Mouse (Mus musculus) B cell, adult 2 months (primary cell): Measurements from ENCODE around the gene B3galt1.

Source experiments
- DNase-seq, 2 experiments: peaks; one replicate each; pipeline ENCODE4 v3.0.0; 2022

B3galt1 gene

GRCm38 (mm10) chr2:67957561-67957960 lies 391.9 kb downstream of the B3galt1 start:
- no peak for DNase-seq

- no peak for DNase-seq
These were observed 395.0 kb downstream of the B3galt1 start for GRCm38 (mm10) chr2:67960711-67961110.

- no peak for DNase-seq
These were observed 403.1 kb downstream of the B3galt1 start for GRCm38 (mm10) chr2:67968812-67969211.

GRCm38 (mm10) chr2:67971091-67971490 lies 405.4 kb downstream of the B3galt1 start:
- no peak for DNase-seq

GRCm38 (mm10) chr2:67971576-67971975 lies 405.9 kb downstream of the B3galt1 start:
- no peak for DNase-seq

- DNase-seq: no peak
These were observed 410.1 kb downstream of the B3galt1 start for GRCm38 (mm10) chr2:67975764-67976163.

GRCm38 (mm10) chr2:67976488-67976887 lies 410.8 kb downstream of the B3galt1 start:
- no peak for DNase-seq

- DNase-seq: no peak
These were observed 412.1 kb downstream of the B3galt1 start for GRCm38 (mm10) chr2:67977620-67978262.

- no peak for DNase-seq
These were observed 417.9 kb downstream of the B3galt1 start for GRCm38 (mm10) chr2:67983563-67983962.

GRCm38 (mm10) chr2:67985133-67985532 lies 419.5 kb downstream of the B3galt1 start:
- no peak for DNase-seq

GRCm38 (mm10) chr2:67993421-67993820 lies 427.8 kb downstream of the B3galt1 start:
- DNase-seq: no peak

- no peak for DNase-seq
These were observed 437.4 kb downstream of the B3galt1 start for GRCm38 (mm10) chr2:68003091-68003490.

GRCm38 (mm10) chr2:68005210-68005609 lies 439.5 kb downstream of the B3galt1 start:
- no peak for DNase-seq

GRCm38 (mm10) chr2:68005711-68006110 lies 440.0 kb downstream of the B3galt1 start:
- no peak for DNase-seq

GRCm38 (mm10) chr2:68011336-68011735 lies 445.7 kb downstream of the B3galt1 start:
- DNase-seq: no peak

GRCm38 (mm10) chr2:68020251-68020680 lies 454.6 kb downstream of the B3galt1 start:
- no peak for DNase-seq

- no peak for DNase-seq
These were observed 456.0 kb downstream of the B3galt1 start for GRCm38 (mm10) chr2:68021541-68022152.

- DNase-seq: no peak
These were observed 463.1 kb downstream of the B3galt1 start for GRCm38 (mm10) chr2:68028811-68029210.

- no peak for DNase-seq
These were observed 469.0 kb downstream of the B3galt1 start for GRCm38 (mm10) chr2:68034711-68035110.

- no peak for DNase-seq
These were observed 475.1 kb downstream of the B3galt1 start for GRCm38 (mm10) chr2:68040752-68041151.

GRCm38 (mm10) chr2:68052481-68052880 lies 486.8 kb downstream of the B3galt1 start:
- no peak for DNase-seq

GRCm38 (mm10) chr2:68053243-68053642 lies 487.6 kb downstream of the B3galt1 start:
- DNase-seq: no peak

GRCm38 (mm10) chr2:68061341-68061740 lies 495.7 kb downstream of the B3galt1 start:
- no peak for DNase-seq
